Mouse (Mus musculus): Measurements from ENCODE around the gene Hoxa7.

The Hoxa7 gene

DNA sequence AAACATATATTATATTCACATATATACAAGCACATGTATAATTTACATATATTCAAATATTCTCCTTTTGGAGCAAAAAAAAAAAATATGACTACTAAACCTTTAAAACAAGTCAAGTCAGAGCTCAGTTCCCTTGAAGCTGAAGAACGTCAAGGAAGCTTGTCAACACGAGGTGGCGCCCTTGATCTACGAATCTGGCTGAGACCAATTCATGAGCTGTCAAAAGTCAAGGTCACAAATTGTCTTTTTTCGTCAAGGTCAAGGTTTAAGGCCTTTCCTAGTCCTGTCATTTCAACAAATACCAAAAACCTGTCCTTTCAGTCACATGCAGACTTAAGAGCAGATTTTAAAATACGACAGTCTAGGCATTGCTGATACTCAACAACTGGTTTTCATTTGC is 35.3 kb upstream of the Hoxa7 start:
- in situ Hi-C loops (cut with MseI, MboI), result loop anchor here (25.0 kb wide), 3 partner anchors 330 to 580 kb away; no protein-coding TSS in a partner anchor

- in situ Hi-C loops (cut with MseI, MboI), result loop anchor here (25.0 kb wide), 3 partner anchors 333 to 583 kb away; no protein-coding TSS in a partner anchor
These were observed 32.2 kb upstream of the Hoxa7 start for GRCm38 (mm10) chr6:52253511-52254500.

DNA sequence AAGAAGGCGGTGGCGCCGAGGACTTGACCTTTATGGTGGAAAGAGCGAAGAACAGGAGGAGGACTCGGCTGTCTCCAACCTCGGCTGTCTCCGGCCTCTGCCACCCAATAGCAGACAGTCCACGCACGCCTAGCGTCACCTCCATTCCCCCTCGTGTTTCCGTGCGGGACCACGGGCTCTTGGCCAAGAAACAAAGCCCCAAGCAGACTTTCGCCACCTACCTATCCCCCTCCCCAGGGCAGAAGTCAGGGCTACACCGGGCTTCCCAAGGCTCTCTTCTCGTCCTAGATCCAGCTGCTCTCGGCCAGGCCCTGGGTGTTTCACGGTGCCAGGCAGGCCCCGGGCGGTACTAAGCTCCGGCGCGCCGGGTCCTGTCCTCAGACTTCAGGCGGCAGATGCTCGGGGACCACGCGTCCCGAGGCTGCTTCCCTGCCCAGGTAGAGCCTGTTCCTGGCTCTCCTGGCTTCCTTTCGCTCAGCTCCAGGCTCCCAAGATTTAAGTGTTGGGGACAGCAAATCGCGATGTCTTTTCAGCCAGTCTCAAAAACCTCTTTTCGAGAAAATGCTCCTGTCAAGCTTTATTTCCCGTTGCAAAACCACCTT is 31.2 kb upstream of the Hoxa7 start:
- in situ Hi-C loops (cut with MseI, MboI), result loop anchor here (25.0 kb wide), 3 partner anchors 334 to 584 kb away; no protein-coding TSS in a partner anchor

DNA sequence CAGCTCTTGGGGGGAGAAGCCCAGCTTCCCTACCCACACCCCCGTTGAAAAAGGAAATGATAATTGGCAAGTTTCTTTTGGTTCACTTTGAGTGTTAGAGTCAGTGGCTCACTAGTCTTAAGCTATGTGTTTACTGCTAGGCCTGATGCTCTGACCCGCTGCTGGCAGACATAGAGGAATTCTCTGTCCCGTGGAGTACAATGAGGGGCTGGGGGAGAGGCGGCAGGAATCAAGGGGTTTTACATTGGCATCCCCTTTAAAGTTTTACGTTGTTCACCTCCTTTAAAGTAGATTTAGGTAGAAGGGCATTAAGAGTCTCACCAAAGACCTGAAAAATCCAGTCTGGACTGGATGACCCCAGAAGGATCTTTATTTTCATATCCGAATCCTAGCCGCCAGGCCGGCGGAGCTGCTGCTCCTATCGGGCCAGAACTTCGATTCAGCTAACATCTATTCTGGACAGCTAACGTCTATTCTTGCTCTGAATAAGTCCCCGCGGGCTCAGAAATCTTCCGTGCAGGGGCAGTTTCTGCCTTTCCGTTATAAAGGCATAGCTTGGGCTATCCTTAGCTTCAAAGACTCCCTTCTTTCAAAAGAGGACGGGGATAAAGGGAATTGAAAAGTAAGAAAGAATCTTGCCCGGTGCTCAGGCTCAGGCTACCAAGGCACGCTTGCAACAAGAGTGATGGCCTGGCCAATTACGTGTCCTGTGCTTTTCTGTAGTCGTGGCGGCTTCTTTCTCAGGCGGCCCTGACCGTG is 30.5 kb upstream of the Hoxa7 start:
- in situ Hi-C loops (cut with MseI, MboI), result loop anchor here (25.0 kb wide), 3 partner anchors 335 to 585 kb away; no protein-coding TSS in a partner anchor

DNA sequence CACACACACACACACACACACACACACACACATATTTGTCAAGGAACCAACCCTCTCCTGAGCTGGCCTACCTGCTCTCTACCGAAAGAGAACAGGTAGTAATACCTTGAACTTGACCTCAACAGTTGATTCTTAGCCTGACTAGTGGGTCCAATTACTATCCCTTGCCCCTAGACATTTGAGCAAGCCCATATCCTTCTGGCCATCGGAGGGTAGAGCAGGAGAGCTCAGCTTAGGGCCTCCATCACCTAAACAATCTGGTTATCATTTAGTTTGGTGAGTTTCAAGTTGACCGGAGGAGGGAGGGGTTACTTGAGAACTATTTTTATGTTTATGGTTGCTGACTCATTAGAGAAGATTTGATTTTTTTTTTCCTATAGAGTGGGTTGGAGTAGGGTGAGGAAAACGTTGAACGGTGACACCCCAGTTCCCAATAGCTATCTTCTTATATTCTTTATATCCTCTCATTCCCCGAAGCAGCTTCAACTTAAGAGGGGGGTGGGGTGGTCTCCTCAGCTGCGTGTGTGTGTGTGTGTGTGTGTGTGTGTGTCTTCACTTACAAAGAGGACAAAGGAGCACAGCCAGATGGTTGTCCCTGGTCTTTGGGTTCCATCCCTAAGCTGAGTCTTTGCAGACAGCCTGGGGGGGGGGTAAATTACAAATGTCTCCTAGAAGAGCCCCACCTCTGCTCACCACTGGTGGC is 29.7 kb upstream of the Hoxa7 start:
- in situ Hi-C loops (cut with MseI, MboI), result loop anchor here (25.0 kb wide), 3 partner anchors 336 to 586 kb away; no protein-coding TSS in a partner anchor

- in situ Hi-C loops (cut with MseI, MboI), result loop anchor here (25.0 kb wide), 3 partner anchors 337 to 587 kb away; no protein-coding TSS in a partner anchor
These were observed 28.2 kb upstream of the Hoxa7 start for GRCm38 (mm10) chr6:52249826-52250225.

GRCm38 (mm10) chr6:52249415-52249738 is 27.7 kb upstream of the Hoxa7 start:
- in situ Hi-C loops (cut with MseI, MboI), result no loop called here

DNA sequence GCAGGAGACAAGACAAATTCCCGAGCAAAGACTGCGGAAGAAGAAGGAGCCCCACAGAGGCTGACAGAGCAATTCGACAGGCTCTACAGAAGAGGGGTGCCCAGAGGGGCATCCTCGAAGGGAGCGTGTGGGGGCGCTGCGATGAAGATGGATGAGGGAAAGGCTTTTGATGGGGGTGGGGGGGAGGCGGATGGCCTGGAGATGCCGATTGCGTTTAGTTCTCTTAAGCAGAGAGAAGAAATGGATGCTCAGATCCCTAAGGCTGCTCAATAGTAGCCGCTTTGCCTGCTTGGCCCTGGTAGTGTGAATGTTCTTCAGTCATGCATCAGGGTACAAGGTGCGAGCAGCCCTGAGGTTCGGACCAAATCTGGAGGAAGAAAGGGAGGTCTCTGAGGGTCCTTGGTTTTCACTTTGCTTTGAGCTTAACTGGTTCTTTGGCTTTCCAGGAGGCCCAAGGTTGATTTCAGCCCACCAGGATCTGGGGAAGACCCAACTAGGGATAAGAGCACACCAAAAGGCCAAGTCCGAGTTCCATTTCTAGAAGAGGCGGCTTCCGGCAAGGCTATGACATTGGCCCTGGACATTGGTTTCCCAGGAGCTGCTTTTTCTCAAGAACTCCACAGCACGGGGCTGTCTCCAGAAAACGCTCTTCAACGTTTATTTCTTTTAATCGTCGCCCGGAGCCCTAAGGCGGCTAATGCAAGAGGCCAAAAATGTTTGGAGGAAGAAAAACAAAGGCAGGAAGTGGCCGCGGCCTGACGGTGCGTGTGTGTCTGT is 27.2 kb upstream of the Hoxa7 start:
- in situ Hi-C loops (cut with MseI, MboI), result no loop called here

- in situ Hi-C loops (cut with MseI, MboI), result no loop called here
These were observed 26.3 kb upstream of the Hoxa7 start for GRCm38 (mm10) chr6:52247766-52248637.

- in situ Hi-C loops (cut with MseI, MboI), result no loop called here
These were observed 25.3 kb upstream of the Hoxa7 start for GRCm38 (mm10) chr6:52246916-52247315.

DNA sequence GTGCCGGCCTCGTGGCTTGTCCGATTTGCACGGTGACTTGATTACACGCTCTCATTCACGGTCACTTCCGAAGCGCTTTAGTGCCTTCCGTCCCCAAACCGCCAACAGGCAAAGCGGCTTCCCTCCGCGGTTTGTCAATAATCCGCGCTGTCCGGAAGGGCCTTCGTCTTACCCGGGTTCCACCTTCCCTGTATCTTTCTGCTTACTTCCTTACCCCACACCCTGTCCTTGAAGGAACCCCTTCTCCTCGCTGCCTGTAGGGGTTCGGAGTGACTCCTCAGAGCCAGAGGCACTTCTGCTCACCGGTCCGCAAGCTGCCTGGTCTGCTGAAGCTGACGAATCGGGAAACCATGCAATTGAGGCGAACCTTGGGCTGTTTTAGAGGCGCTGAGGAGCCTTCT is 24.7 kb upstream of the Hoxa7 start:
- in situ Hi-C loops (cut with MseI, MboI), result no loop called here

- in situ Hi-C loops (cut with MseI, MboI), result no loop called here
These were observed 24.1 kb upstream of the Hoxa7 start, which contains the start of gene Hoxa11 for GRCm38 (mm10) chr6:52245757-52246142. Gene Hoxa11 (minus strand): TSS chr6:52245810.

DNA sequence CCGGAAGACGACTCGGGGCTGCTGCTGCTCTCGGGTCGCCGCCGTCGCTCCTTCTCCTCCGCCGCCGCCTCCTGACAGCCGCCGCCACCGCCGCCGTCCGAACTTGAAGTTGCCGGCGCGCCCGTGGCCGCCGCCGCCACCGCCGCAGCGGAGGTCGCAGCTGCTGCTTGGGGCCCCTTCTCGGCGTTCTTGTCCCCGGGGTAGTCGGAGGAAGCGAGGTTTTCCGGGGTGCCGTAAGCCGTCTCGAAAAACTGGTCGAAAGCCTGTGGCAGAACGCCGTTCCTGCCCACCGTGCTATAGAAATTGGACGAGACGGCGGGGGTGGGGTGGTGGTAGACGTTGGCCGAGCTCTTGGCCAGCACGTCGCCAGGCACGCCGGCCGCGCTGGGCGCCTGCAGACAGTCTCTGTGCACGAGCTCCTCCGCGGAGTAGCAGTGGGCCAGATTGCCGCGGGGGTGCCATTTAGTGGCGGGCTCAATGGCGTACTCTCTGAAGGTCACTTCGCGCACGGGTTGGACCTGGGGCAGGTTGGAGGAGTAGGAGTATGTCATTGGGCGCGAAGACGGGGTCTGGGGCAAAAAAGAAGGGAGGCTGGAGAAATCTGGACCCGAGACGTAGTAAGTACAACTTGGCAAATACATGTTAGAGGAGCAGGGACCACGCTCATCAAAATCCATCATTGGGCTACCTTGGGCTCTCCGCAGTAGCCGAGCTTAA is 23.5 kb upstream of the Hoxa7 start:
- in situ Hi-C loops (cut with MseI, MboI), result no loop called here

GRCm38 (mm10) chr6:52244471-52245039 is 22.9 kb upstream of the Hoxa7 start:
- in situ Hi-C loops (cut with MseI, MboI), result no loop called here

DNA sequence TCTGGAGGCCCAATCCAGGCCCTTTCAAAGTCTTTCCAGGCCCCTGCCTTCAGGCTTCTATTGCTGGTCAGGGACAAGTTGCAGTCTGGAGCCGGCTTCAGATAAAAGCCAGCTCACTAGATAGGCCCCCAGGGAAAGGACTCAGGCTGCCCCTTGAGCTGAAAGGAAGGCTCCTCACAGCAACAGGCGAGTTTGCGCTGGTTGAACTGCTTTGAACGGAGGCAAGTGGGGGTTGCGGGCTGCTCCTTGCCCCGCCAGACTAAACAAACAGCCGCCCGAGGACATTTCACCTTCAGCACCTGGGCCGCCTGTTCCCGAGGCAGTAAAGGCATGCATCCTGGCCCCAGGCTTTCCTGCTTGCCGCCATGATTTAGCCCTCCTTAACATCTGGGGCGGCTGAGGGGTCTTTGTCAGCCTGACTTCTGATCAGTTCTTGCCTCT is 22.0 kb upstream of the Hoxa7 start:
- in situ Hi-C loops (cut with MseI, MboI), result no loop called here

GRCm38 (mm10) chr6:52242801-52243332 is 21.2 kb upstream of the Hoxa7 start:
- in situ Hi-C loops (cut with MseI, MboI), result no loop called here

- in situ Hi-C loops (cut with MseI, MboI), result no loop called here
These were observed 19.5 kb upstream of the Hoxa7 start for GRCm38 (mm10) chr6:52241001-52241621.
